ENCODE assay signal across 16 mouse cellular contexts in the genomic region with DNA sequence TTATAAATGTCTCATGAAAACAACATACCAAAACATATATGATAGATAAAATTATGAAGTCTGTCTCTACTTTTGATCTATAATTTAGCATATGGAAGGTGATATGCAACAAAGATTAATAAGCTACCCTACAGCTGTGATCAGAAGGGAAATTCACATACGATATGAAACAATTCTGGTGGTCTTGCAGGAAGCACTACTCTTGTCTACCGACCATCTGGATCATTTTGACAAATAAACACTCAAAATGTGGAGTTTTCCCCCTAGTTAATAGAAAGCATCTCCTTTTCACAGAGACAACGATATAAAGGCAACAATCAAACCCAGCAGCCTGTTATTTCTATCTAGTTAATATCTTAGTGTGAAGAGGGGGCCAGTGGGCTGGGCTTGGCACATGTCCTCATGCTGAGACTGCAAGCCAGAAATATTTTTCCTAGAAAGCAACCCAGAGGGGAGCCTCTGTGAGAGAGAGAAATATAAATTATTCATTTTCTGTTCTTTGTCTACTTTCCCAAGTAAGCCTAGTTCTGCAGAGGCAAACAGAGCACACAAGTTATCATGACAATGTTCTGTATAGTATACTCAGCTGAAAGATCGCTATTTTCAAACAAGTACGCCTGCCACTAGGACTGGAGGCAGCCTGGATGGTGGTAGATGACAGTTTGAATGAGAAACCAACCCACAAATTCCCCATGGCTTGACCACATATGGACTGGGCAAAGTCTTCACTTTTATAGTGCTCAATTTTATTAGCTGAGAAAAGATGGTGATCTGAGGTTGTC.
DNase-seq lines count a peak whose midpoint lies in the region; ATAC-seq and TF ChIP-seq lines count a peak whose summit lies in the region.
"Had no signal": no experiment of that assay in that cellular context is flagged by ENCODE, and none has a peak within 500 bp of the region (broad histone marks: within the 10 kb centered on the region; RNA-seq: fewer than 3 reads in every experiment).

No protein-coding gene starts in this region.

- no peaks in the 10 kb centered on the region for H3K4me1 ChIP-seq in stomach, embryonic 15.5 days
- H3K4me1 ChIP-seq in stomach, postnatal 0 days (replicated peaks; ENCODE audit: control insufficient read depth, insufficient read depth): no peaks in the 10 kb centered on the region
- H3K4me1 ChIP-seq in hindbrain, embryonic 16.5 days (ENCODE audit: control insufficient read depth, insufficient read depth, low read depth, low read length): no peaks in the 10 kb centered on the region; the same call in 1 of the 2 replicates
- H3K4me1 ChIP-seq: embryonic facial prominence, embryonic 12.5 days; kidney, embryonic 15.5 days had no signal

- H3K27ac ChIP-seq in stomach, embryonic 15.5 days: no peak overlapping the region
- H3K27ac ChIP-seq in stomach, postnatal 0 days (replicated peaks): no peak overlapping the region
- no peak overlapping the region for H3K27ac ChIP-seq in hindbrain, embryonic 16.5 days (ENCODE audit: low read depth, low read length)
- H3K27ac ChIP-seq: embryonic facial prominence, embryonic 12.5 days; heart, adult 2 months; kidney, embryonic 15.5 days; limb, embryonic 15.5 days had no signal

- H3K9ac ChIP-seq in stomach, embryonic 15.5 days: no peak overlapping the region
- H3K9ac ChIP-seq in stomach, postnatal 0 days (ENCODE audit: low read length): no peak overlapping the region
- no peak overlapping the region for H3K9ac ChIP-seq in hindbrain, embryonic 16.5 days (ENCODE audit: low read depth, low read length)
- H3K9ac ChIP-seq: embryonic facial prominence, embryonic 12.5 days; kidney, embryonic 15.5 days; limb, embryonic 15.5 days had no signal

- no peak overlapping the region for H3K4me3 ChIP-seq in stomach, embryonic 15.5 days (replicated peaks)
- no peak overlapping the region for H3K4me3 ChIP-seq in stomach, postnatal 0 days (ENCODE audit: low read depth, low read length)
- H3K4me3 ChIP-seq in hindbrain, embryonic 16.5 days (ENCODE audit: low read length): no peak overlapping the region
- H3K4me3 ChIP-seq: embryonic facial prominence, embryonic 12.5 days; heart, adult 2 months; kidney, embryonic 15.5 days; limb, embryonic 15.5 days had no signal

- H3K36me3 ChIP-seq in stomach, embryonic 15.5 days: no peaks in the 10 kb centered on the region
- H3K36me3 ChIP-seq in stomach, postnatal 0 days (ENCODE audit: control insufficient read depth, insufficient read depth, low read length): no peaks in the 10 kb centered on the region
- no peaks in the 10 kb centered on the region for H3K36me3 ChIP-seq in hindbrain, embryonic 16.5 days (ENCODE audit: control insufficient read depth, insufficient read depth, low read length)
- H3K36me3 ChIP-seq: embryonic facial prominence, embryonic 12.5 days; kidney, embryonic 15.5 days; limb, embryonic 15.5 days had no signal

- H3K4me2 ChIP-seq in stomach, embryonic 15.5 days: no peak overlapping the region
- H3K4me2 ChIP-seq in stomach, postnatal 0 days (replicated peaks; ENCODE audit: low read depth): no peak overlapping the region
- H3K4me2 ChIP-seq in hindbrain, embryonic 16.5 days (ENCODE audit: low read length): no peak overlapping the region
- H3K4me2 ChIP-seq: embryonic facial prominence, embryonic 12.5 days; kidney, embryonic 15.5 days; limb, embryonic 15.5 days had no signal

- TF ChIP-seq EP300 in stomach, postnatal 0 days (optimal IDR thresholded peaks at IDR 0.05): no peak

- WGBS in stomach, embryonic 15.5 days: 47% methylated on average over 5 of the region's 5 CpGs
- WGBS in stomach, postnatal 0 days: 46% methylated on average over 5 of the region's 5 CpGs
- WGBS in hindbrain, embryonic 16.5 days: 35% methylated on average over 5 of the region's 5 CpGs

- ATAC-seq in stomach, embryonic 15.5 days (ENCODE audit: insufficient read depth, low FRiP score, low read depth): peak; percentile 43; the same call in 1 of the 2 replicates
- no peak for ATAC-seq in stomach, postnatal 0 days (ENCODE audit: low FRiP score, low TSS enrichment)
- ATAC-seq in hindbrain, embryonic 16.5 days: peak; percentile 73
- ATAC-seq in CD4-positive, CD25-positive, alpha-beta regulatory T cell, adult 4 months: no peak

- H3K9me3 ChIP-seq in stomach, embryonic 15.5 days: no peaks in the 10 kb centered on the region
- no peaks in the 10 kb centered on the region for H3K9me3 ChIP-seq in stomach, postnatal 0 days (ENCODE audit: control insufficient read depth, low read length)
- no peaks in the 10 kb centered on the region for H3K9me3 ChIP-seq in hindbrain, embryonic 16.5 days (ENCODE audit: control insufficient read depth, low read length)
- H3K9me3 ChIP-seq: embryonic facial prominence, embryonic 12.5 days; kidney, embryonic 15.5 days; limb, embryonic 15.5 days had no signal

- peak; percentile 37 for DNase-seq in kidney, postnatal 10 days
- DNase-seq in kidney, postnatal 14 days: no peak
- no peak for DNase-seq in stomach, postnatal 0 days (ENCODE audit: low spot score)
- no peak for DNase-seq in ovary, adult 18-20 months (ENCODE audit: low spot score)
- DNase-seq in heart, adult 11 months: no peak
- DNase-seq: cerebellum, postnatal 25 days; heart, adult 2 months; heart, postnatal 10 days; lung, postnatal 10 days; thymus, postnatal 25 days had no signal

- TF ChIP-seq CTCF in stomach, postnatal 0 days (IDR thresholded peaks at IDR 0.05; ENCODE audit: low read depth): no peak

- no peaks in the 10 kb centered on the region for H3K27me3 ChIP-seq in stomach, embryonic 15.5 days (replicated peaks)
- H3K27me3 ChIP-seq in stomach, postnatal 0 days (ENCODE audit: control insufficient read depth, insufficient read depth, low read length): no peaks in the 10 kb centered on the region
- H3K27me3 ChIP-seq in hindbrain, embryonic 16.5 days (replicated peaks; ENCODE audit: control insufficient read depth, insufficient read depth, low read length): no peaks in the 10 kb centered on the region
- H3K27me3 ChIP-seq: embryonic facial prominence, embryonic 12.5 days; kidney, embryonic 15.5 days; limb, embryonic 15.5 days had no signal

Comparison
In these comparisons a context has a peak if more than half of its experiments do, and no peak if none do; other contexts are left out.
1. ATAC-seq: peak in stomach, embryonic 15.5 days (single experiment) and hindbrain, embryonic 16.5 days (single experiment); none in stomach, postnatal 0 days (single experiment) and CD4-positive, CD25-positive, alpha-beta regulatory T cell, adult 4 months (single experiment).